Comparison of ENCODE assay signal across 13 mouse cellular contexts in the genomic region with DNA sequence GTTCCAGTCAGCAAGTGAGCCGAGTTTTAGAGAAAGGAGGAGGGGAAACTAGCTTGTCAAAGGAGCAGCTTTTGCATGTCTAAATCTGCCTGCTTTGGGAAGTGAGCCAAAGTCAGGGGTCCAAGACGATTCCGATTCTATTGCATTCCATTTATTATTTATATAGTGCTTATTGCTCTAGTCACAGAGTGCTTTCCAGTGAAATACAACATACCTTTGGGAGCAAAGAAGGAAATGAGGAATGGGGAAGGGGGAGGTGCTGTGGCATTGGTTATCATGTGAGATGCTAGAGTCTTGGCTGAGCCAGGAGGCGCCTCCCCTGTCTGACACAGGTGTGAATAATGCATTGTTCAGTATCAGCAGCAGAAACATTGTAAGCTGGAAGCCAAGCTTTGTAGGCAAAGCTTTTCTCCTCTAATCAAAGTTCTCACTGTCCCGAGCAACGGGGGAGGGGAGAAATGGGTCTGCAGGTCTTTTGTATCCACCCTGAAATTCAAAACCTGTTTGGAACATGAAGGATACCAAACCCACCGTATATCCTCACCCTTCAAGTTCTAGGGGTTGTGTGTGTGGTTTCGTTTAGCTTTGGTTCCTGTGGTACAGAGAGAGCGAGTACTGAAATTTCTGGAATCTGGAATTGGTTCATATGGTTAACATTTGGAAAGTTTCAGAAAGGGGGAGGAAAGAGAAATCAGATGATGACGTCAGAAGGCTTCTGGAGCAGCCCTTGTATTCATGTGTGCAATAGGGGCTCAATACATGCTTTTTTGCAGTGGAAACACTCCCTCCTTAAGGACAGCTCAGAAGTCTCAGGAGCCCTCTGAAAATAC. TPM values are rescaled to one million over a fixed set of nuclear protein-coding genes. Genes with fewer than 3 reads are reported as not detected.
DNase-seq lines count a peak whose midpoint lies in the region; ATAC-seq lines count a peak whose summit lies in the region.
"Had no signal": no experiment of that assay in that cellular context is flagged by ENCODE, and none has a peak within 500 bp of the region (broad histone marks: within the 10 kb centered on the region; RNA-seq: fewer than 3 reads in every experiment).

No protein-coding gene starts in this region.

- peak overlapping the region; percentile 14; the same call in 1 of the 2 replicates for H3K27ac ChIP-seq in kidney, embryonic 15.5 days
- H3K27ac ChIP-seq in embryonic facial prominence, embryonic 10.5 days (replicated peaks): peak overlapping the region; percentile 45
- no peak overlapping the region for H3K27ac ChIP-seq in forebrain, embryonic 15.5 days (replicated peaks)
- H3K27ac ChIP-seq in midbrain, embryonic 15.5 days: 0 out of 2 replicates have a peak overlapping the region, but pooled peaks have one; percentile 1
- H3K27ac ChIP-seq: midbrain, embryonic 12.5 days had no signal

- no peak overlapping the region for H3K9ac ChIP-seq in kidney, embryonic 15.5 days
- H3K9ac ChIP-seq in forebrain, embryonic 15.5 days (replicated peaks): no peak overlapping the region
- H3K9ac ChIP-seq in midbrain, embryonic 15.5 days: no peak overlapping the region
- H3K9ac ChIP-seq: midbrain, embryonic 12.5 days had no signal

- H3K27me3 ChIP-seq in kidney, embryonic 15.5 days: no peaks in the 10 kb centered on the region
- H3K27me3 ChIP-seq in embryonic facial prominence, embryonic 10.5 days (replicated peaks; ENCODE audit: low read depth, poor library complexity, severe bottlenecking): peaks cover 3% of the 10 kb centered on the region; the same call in 1 of the 2 replicates
- H3K27me3 ChIP-seq in forebrain, embryonic 15.5 days: no peaks in the 10 kb centered on the region
- no peaks in the 10 kb centered on the region for H3K27me3 ChIP-seq in midbrain, embryonic 15.5 days (replicated peaks)
- H3K27me3 ChIP-seq: midbrain, embryonic 12.5 days had no signal

- no peak for DNase-seq in kidney, postnatal 25 days
- DNase-seq in embryonic facial prominence, embryonic 10.5 days (ENCODE audit: low spot score): no peak
- DNase-seq in layer of hippocampus, adult 11-12 months (ENCODE audit: low spot score): no peak
- DNase-seq: layer of hippocampus, postnatal 36 days; right cerebral cortex, postnatal 14 days had no signal

- H3K4me2 ChIP-seq in kidney, embryonic 15.5 days: peak overlapping the region; percentile 43
- H3K4me2 ChIP-seq in forebrain, embryonic 15.5 days (replicated peaks): peak overlapping the region; percentile 14; the same call in 1 of the 2 replicates
- H3K4me2 ChIP-seq in midbrain, embryonic 15.5 days: peak overlapping the region; percentile 10; the same call in 1 of the 2 replicates
- H3K4me2 ChIP-seq: heart, embryonic 11.5 days; midbrain, embryonic 12.5 days had no signal

- no peak overlapping the region for H3K4me3 ChIP-seq in kidney, embryonic 15.5 days (replicated peaks)
- no peak overlapping the region for H3K4me3 ChIP-seq in embryonic facial prominence, embryonic 10.5 days
- no peak overlapping the region for H3K4me3 ChIP-seq in forebrain, embryonic 15.5 days
- no peak overlapping the region for H3K4me3 ChIP-seq in midbrain, embryonic 15.5 days
- H3K4me3 ChIP-seq: midbrain, embryonic 12.5 days had no signal

- 37% methylated on average over 10 of the region's 10 CpGs for WGBS in kidney, embryonic 15.5 days
- 39% methylated on average over 10 of the region's 10 CpGs for WGBS in embryonic facial prominence, embryonic 10.5 days
- 24% methylated on average over 10 of the region's 10 CpGs for WGBS in forebrain, embryonic 15.5 days
- WGBS in midbrain, embryonic 15.5 days: 35% methylated on average over 10 of the region's 10 CpGs

- peak; percentile 56; the same call in 1 of the 2 replicates for ATAC-seq in kidney, embryonic 15.5 days (replicated peaks; ENCODE audit: low FRiP score)
- ATAC-seq in forebrain, embryonic 15.5 days (replicated peaks): peak; percentile 44; the same call in 1 of the 2 replicates
- ATAC-seq in midbrain, embryonic 15.5 days (replicated peaks): peak; percentile 69
- no peak for ATAC-seq in erythroid progenitor cell, adult 5-6 weeks (replicated peaks; ENCODE audit: low FRiP score, poor library complexity, severe bottlenecking)

- peaks cover 18% of the 10 kb centered on the region for H3K4me1 ChIP-seq in kidney, embryonic 15.5 days
- peaks cover 37% of the 10 kb centered on the region for H3K4me1 ChIP-seq in embryonic facial prominence, embryonic 10.5 days
- peaks cover 15% of the 10 kb centered on the region for H3K4me1 ChIP-seq in forebrain, embryonic 15.5 days
- peaks cover 14% of the 10 kb centered on the region; the same call in 1 of the 2 replicates for H3K4me1 ChIP-seq in midbrain, embryonic 15.5 days

- no peaks in the 10 kb centered on the region for H3K36me3 ChIP-seq in kidney, embryonic 15.5 days
- H3K36me3 ChIP-seq in embryonic facial prominence, embryonic 10.5 days (replicated peaks): no peaks in the 10 kb centered on the region
- no peaks in the 10 kb centered on the region for H3K36me3 ChIP-seq in forebrain, embryonic 15.5 days
- no peaks in the 10 kb centered on the region for H3K36me3 ChIP-seq in midbrain, embryonic 15.5 days (replicated peaks)
- H3K36me3 ChIP-seq: midbrain, embryonic 12.5 days had no signal

- no peaks in the 10 kb centered on the region for H3K9me3 ChIP-seq in kidney, embryonic 15.5 days (replicated peaks)
- no peaks in the 10 kb centered on the region for H3K9me3 ChIP-seq in embryonic facial prominence, embryonic 10.5 days
- H3K9me3 ChIP-seq in forebrain, embryonic 15.5 days: no peaks in the 10 kb centered on the region
- H3K9me3 ChIP-seq in midbrain, embryonic 15.5 days: no peaks in the 10 kb centered on the region
- H3K9me3 ChIP-seq: midbrain, embryonic 12.5 days had no signal

RNA-seq across cellular contexts. Expression of gene Gm17359, which starts 11.5 kb away (rescaled TPM):
- polyA plus RNA-seq in kidney, embryonic 15.5 days (2015; fragmentation: Nextera tagmentation; extraction: Ambion mirVana): not detected in 2 replicates
- polyA plus RNA-seq in embryonic facial prominence, embryonic 10.5 days (2016; fragmentation: Nextera tagmentation; extraction: Ambion mirVana): 0.10 TPM in 1 of 2 replicates, not detected in the other
- not detected in 2 replicates for polyA plus RNA-seq in forebrain, embryonic 15.5 days (2015; fragmentation: Nextera tagmentation; extraction: Ambion mirVana)
- polyA plus RNA-seq in midbrain, embryonic 15.5 days (2015; fragmentation: Nextera tagmentation; extraction: Ambion mirVana): not detected in 2 replicates
- not detected in 2 replicates for total RNA-seq in erythroid progenitor cell, adult 5-6 weeks (2015; ENCODE audit: low replicate concordance)
- total RNA-seq in erythroid progenitor cell, adult 5-6 weeks (2017; ENCODE audit: low replicate concordance): not detected in 2 replicates
- total RNA-seq: layer of hippocampus, postnatal 36 days; MEL had no signal
- polyA plus RNA-seq: heart, embryonic 11.5 days; midbrain, embryonic 12.5 days; thymus, postnatal 0 days had no signal

RNA-seq across cellular contexts. Expression of gene Rapgef2, which starts 38.6 kb away (rescaled TPM):
- polyA plus RNA-seq in kidney, embryonic 15.5 days (2015; fragmentation: Nextera tagmentation; extraction: Ambion mirVana): 5.4 TPM in 2 replicates
- polyA plus RNA-seq in embryonic facial prominence, embryonic 10.5 days (2016; fragmentation: Nextera tagmentation; extraction: Ambion mirVana): 5.0 and 5.8 TPM in 2 replicates
- 11.4 and 11.8 TPM in 2 replicates for polyA plus RNA-seq in forebrain, embryonic 15.5 days (2015; fragmentation: Nextera tagmentation; extraction: Ambion mirVana)
- polyA plus RNA-seq in midbrain, embryonic 15.5 days (2015; fragmentation: Nextera tagmentation; extraction: Ambion mirVana): 14.4 and 14.8 TPM in 2 replicates
- 2.1 and 7.6 TPM in 2 replicates for total RNA-seq in erythroid progenitor cell, adult 5-6 weeks (2015; ENCODE audit: low replicate concordance)
- 0.38 and 2.8 TPM in 2 replicates for total RNA-seq in erythroid progenitor cell, adult 5-6 weeks (2017; ENCODE audit: low replicate concordance)
